Mouse (Mus musculus) left cerebral cortex, adult 9 months (tissue): ENCODE results near the gene Atg16l2.

Experiments
- DNase-seq, 2 experiments: peaks; one replicate each; pipeline ENCODE4 v3.0.0; 2022; ENCODE audit warnings: low spot score in 2 of 2

Atg16l2 gene

GRCm38 (mm10) chr7:101301881-101302456 is at the start of gene Atg16l2:
Gene Atg16l2 (minus strand): TSS chr7:101302251.
- DNase-seq: peak; percentile 91

GRCm38 (mm10) chr7:101349861-101350260 is 47.8 kb upstream of the Atg16l2 start:
- peak; percentile 33 to 56 for DNase-seq

GRCm38 (mm10) chr7:101348312-101348711 is 46.3 kb upstream of the Atg16l2 start:
- DNase-seq: no peak

- DNase-seq: no peak
Observed at GRCm38 (mm10) chr7:101347767-101348270, 45.8 kb upstream of the Atg16l2 start, which contains the start of gene Arap1. Gene Arap1 (plus strand): TSS chr7:101348067.

- no peak for DNase-seq
Observed at GRCm38 (mm10) chr7:101346991-101347390, 44.9 kb upstream of the Atg16l2 start.

- no peak for DNase-seq
Observed at GRCm38 (mm10) chr7:101344892-101345291, 42.8 kb upstream of the Atg16l2 start.

GRCm38 (mm10) chr7:101343135-101343534 is 41.1 kb upstream of the Atg16l2 start:
- no peak for DNase-seq

- DNase-seq: no peak
Observed at GRCm38 (mm10) chr7:101341405-101341804, 39.4 kb upstream of the Atg16l2 start.

GRCm38 (mm10) chr7:101337401-101337800 is 35.4 kb upstream of the Atg16l2 start:
- no peak for DNase-seq

GRCm38 (mm10) chr7:101336686-101337085 is 34.6 kb upstream of the Atg16l2 start:
- no peak for DNase-seq

GRCm38 (mm10) chr7:101335228-101335627 is 33.2 kb upstream of the Atg16l2 start:
- no peak for DNase-seq

GRCm38 (mm10) chr7:101332045-101332831 is 30.2 kb upstream of the Atg16l2 start:
- DNase-seq: no peak

- DNase-seq: no peak
Observed at GRCm38 (mm10) chr7:101330841-101331173, 28.8 kb upstream of the Atg16l2 start.

GRCm38 (mm10) chr7:101330074-101330840 is 28.2 kb upstream of the Atg16l2 start:
- no peak for DNase-seq

- DNase-seq: no peak
Observed at GRCm38 (mm10) chr7:101329606-101330005, 27.6 kb upstream of the Atg16l2 start.

- DNase-seq: peak; percentile 59 to 76
Observed at GRCm38 (mm10) chr7:101328621-101329158, 26.6 kb upstream of the Atg16l2 start.

GRCm38 (mm10) chr7:101327786-101328185 is 25.7 kb upstream of the Atg16l2 start:
- no peak for DNase-seq

GRCm38 (mm10) chr7:101327263-101327662 is 25.2 kb upstream of the Atg16l2 start:
- no peak for DNase-seq

- no peak for DNase-seq
Observed at GRCm38 (mm10) chr7:101326006-101326405, 24.0 kb upstream of the Atg16l2 start.

GRCm38 (mm10) chr7:101324142-101324962 is 22.3 kb upstream of the Atg16l2 start:
- DNase-seq: no peak

- no peak for DNase-seq
Observed at GRCm38 (mm10) chr7:101323141-101323594, 21.1 kb upstream of the Atg16l2 start.
